Mouse (Mus musculus) limb, embryonic 14.5 days (tissue): ENCODE measurements around the gene Actrt2. TPM values are rescaled to one million over a fixed set of nuclear protein-coding genes. Genes with fewer than 3 reads are reported as not detected.

ENCODE experiments used
- ATAC-seq: fragments of 200-750 bp; cut with Nextera tagmentation; 2 replicates; pipeline ENCODE4 v1.8.0; 2017; ENCODE audit warnings: low read depth, moderate number of reproducible peaks, moderate TSS enrichment; ENCODE audit not compliant: low FRiP score
- DNase-seq: peaks from one replicate; pipeline ENCODE4 v3.0.0-alpha.2; 2015; ENCODE audit warnings: low spot score
- H3K27ac ChIP-seq: fragments of 300-500 bp; sonication (generic); replicated peaks from 2 replicates; pipeline ENCODE4 v1.5.1; 2014; ENCODE audit warnings: low read depth, mild to moderate bottlenecking, low read length, moderate library complexity, mixed read lengths
- H3K27me3 ChIP-seq: fragments of 300-500 bp; sonication (generic); 2 replicates; pipeline ENCODE4 v1.6.1; 2014; ENCODE audit warnings: low read length, mixed read lengths; ENCODE audit not compliant: control insufficient read depth, insufficient read depth
- H3K36me3 ChIP-seq: fragments of 300-500 bp; sonication (generic); 2 replicates; pipeline ENCODE4 v1.6.1; 2014; ENCODE audit warnings: mild to moderate bottlenecking, low read length, moderate library complexity, mixed read lengths; ENCODE audit not compliant: control insufficient read depth, insufficient read depth
- H3K4me1 ChIP-seq: fragments of 300-500 bp; sonication (generic); 2 replicates; pipeline ENCODE4 v1.6.1; 2014; ENCODE audit warnings: antibody characterized with exemption, low read length, mixed read lengths; ENCODE audit not compliant: control insufficient read depth, insufficient read depth
- H3K4me2 ChIP-seq: fragments of 300-500 bp; sonication (generic); replicated peaks from 2 replicates; pipeline ENCODE4 v1.6.1; 2014; ENCODE audit warnings: low read depth, mild to moderate bottlenecking, low read length, moderate library complexity; ENCODE audit not compliant: severe bottlenecking
- H3K4me3 ChIP-seq: fragments of 300-500 bp; sonication (generic); replicated peaks from 2 replicates; pipeline ENCODE4 v1.5.1; 2014; ENCODE audit warnings: low read length
- H3K9ac ChIP-seq: fragments of 300-500 bp; sonication (generic); 2 replicates; pipeline ENCODE4 v1.6.1; 2014; ENCODE audit warnings: mild to moderate bottlenecking, low read depth, low read length, moderate library complexity; ENCODE audit not compliant: severe bottlenecking
- H3K9me3 ChIP-seq: fragments of 300-500 bp; sonication (generic); 2 replicates; pipeline ENCODE4 v1.6.1; 2016; ENCODE audit warnings: low read length; ENCODE audit not compliant: control insufficient read depth
- POLR2A ChIP-seq: fragments of 200-500 bp; IDR thresholded peaks from 2 replicates; pipeline ENCODE4 v1.8.0; 2012; ENCODE audit warnings: inconsistent platforms, mild to moderate bottlenecking, moderate library complexity, borderline replicate concordance; ENCODE audit not compliant: insufficient read depth, insufficient read length; ENCODE audit errors: extremely low read depth
- WGBS: fragments of 180-500 bp; shearing (Covaris S2); extraction: QIAGEN DNeasy Blood & Tissue Kit; methylation state at CpG from one replicate; pipeline ENCODE4 v1.1.7; 2014; 5-methylcytosine and 5-hydroxymethylcytosine counted together
- polyA plus RNA-seq, 2 experiments: library from polyadenylated mRNA; depleted of rRNA in 1 of 2; stranded (reverse) in 1 of 2; unstranded in 1 of 2; fragments of >200 nt; fragmentation: Nextera tagmentation in 1 of 2; extraction: Ambion mirVana in 1 of 2; gene quantifications; 2 replicates each; pipeline versions ENCODE4 v1.2.1 to v1.2.3; 2012 to 2014

The Actrt2 gene
- polyA plus RNA-seq, 2 experiments: not detected

- no peaks in the 10 kb centered on the region for H3K36me3 ChIP-seq
- no peaks in the 10 kb centered on the region for H3K9me3 ChIP-seq
- peak; percentile 38 for DNase-seq
- 0 out of 2 replicates have a peak, but pooled peaks have one; percentile 8 for ATAC-seq
- WGBS: 32% methylated on average over 16 of the region's 16 CpGs
- no peak overlapping the region for H3K4me2 ChIP-seq
- H3K4me1 ChIP-seq: peaks cover 67% of the 10 kb centered on the region
- no peak for TF ChIP-seq POLR2A
- no peak overlapping the region for H3K4me3 ChIP-seq
- H3K9ac ChIP-seq: no peak overlapping the region
- H3K27ac ChIP-seq: peak overlapping the region; percentile 63
- H3K27me3 ChIP-seq: no peaks in the 10 kb centered on the region
Observed at GRCm38 (mm10) chr4:154698021-154698590, 30.4 kb upstream of the Actrt2 start.

GRCm38 (mm10) chr4:154697476-154697875, 29.8 kb upstream of the Actrt2 start:
- Histone ChIP-seq H3K36me3 (no peaks in the 10 kb centered on the region), H3K9ac (no peak overlapping the region), H3K9me3 (no peaks in the 10 kb centered on the region), H3K4me1 (peaks cover 65% of the 10 kb centered on the region), H3K4me3 (no peak overlapping the region), H3K27me3 (no peaks in the 10 kb centered on the region), H3K4me2 (no peak overlapping the region), H3K27ac (peak overlapping the region; percentile 50; the same call in 1 of the 2 replicates)
- DNase-seq (no peak), ATAC-seq (no peak)
- TF ChIP-seq POLR2A: no peak
- WGBS: 60% methylated on average over 5 of the region's 5 CpGs

GRCm38 (mm10) chr4:154696552-154696951, 28.9 kb upstream of the Actrt2 start:
- Histone ChIP-seq H3K9ac (no peak overlapping the region), H3K4me1 (peaks cover 58% of the 10 kb centered on the region), H3K36me3 (no peaks in the 10 kb centered on the region), H3K27me3 (no peaks in the 10 kb centered on the region), H3K4me2 (no peak overlapping the region), H3K27ac (no peak overlapping the region), H3K9me3 (no peaks in the 10 kb centered on the region), H3K4me3 (no peak overlapping the region)
- no peak for DNase-seq
- no peak for ATAC-seq
- WGBS: 69% methylated on average over 5 of the region's 5 CpGs
- no peak for TF ChIP-seq POLR2A

- Histone ChIP-seq H3K4me2 (no peak overlapping the region), H3K4me1 (peaks cover 55% of the 10 kb centered on the region), H3K36me3 (no peaks in the 10 kb centered on the region), H3K9me3 (no peaks in the 10 kb centered on the region), H3K27ac (no peak overlapping the region), H3K27me3 (no peaks in the 10 kb centered on the region), H3K9ac (no peak overlapping the region), H3K4me3 (no peak overlapping the region)
- DNase-seq (peak; percentile 40), ATAC-seq (peak; percentile 65; the same call in 1 of the 2 replicates)
- WGBS: 18% methylated on average over 4 of the region's 4 CpGs
- no peak for TF ChIP-seq POLR2A
Observed at GRCm38 (mm10) chr4:154696146-154696545, 28.5 kb upstream of the Actrt2 start.

- no peak for DNase-seq
- Histone ChIP-seq H3K36me3 (no peaks in the 10 kb centered on the region), H3K27me3 (no peaks in the 10 kb centered on the region), H3K4me1 (peaks cover 45% of the 10 kb centered on the region), H3K4me2 (no peak overlapping the region), H3K4me3 (no peak overlapping the region), H3K9me3 (no peaks in the 10 kb centered on the region), H3K9ac (no peak overlapping the region), H3K27ac (no peak overlapping the region)
- WGBS: 80% methylated on average over 5 of the region's 5 CpGs
- no peak for TF ChIP-seq POLR2A
- no peak for ATAC-seq
Observed at GRCm38 (mm10) chr4:154694361-154694760, 26.7 kb upstream of the Actrt2 start.
